Mouse (Mus musculus) E14TG2a.4 (cell line): ENCODE results near the gene Cxcr4.

Experiments
- CTCF ChIP-seq: conservative IDR thresholded peaks from 2 replicates; pipeline ENCODE4 v1.5.1; 2014; ENCODE audit warnings: low read length
- NANOG ChIP-seq: IDR thresholded peaks from 2 replicates; pipeline ENCODE4 v1.6.1; 2014; ENCODE audit warnings: borderline replicate concordance, low read length, mixed read lengths
- POU5F1 ChIP-seq: IDR thresholded peaks from 2 replicates; pipeline ENCODE4 v1.6.1; 2014; ENCODE audit warnings: low read length, borderline replicate concordance

DNA sequence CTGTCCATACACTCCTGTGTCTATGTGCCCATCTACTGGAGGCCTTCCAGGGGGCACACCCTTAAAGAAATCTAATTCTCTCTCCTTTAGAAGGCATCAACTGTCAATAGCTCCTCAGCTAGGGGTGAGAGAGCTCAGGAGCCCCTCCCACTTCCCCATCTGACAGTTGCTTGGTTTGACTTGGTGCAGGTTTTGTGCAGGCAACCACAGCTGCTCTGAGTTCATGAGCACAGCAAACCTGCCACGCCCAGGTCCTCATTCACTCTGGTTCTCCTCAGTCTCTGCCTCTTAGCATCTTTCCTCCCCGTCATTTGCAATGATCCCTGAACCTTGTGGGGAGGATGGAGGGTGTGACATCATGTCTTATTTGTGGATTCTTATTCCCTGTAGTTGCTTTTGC lies 51.9 kb downstream of the Cxcr4 start:
- TF ChIP-seq CTCF (no peak), POU5F1 (no peak), NANOG (no peak)
